Mouse (Mus musculus): Measurements from ENCODE around the gene Plekhh2. TPM values are rescaled to one million over a fixed set of nuclear protein-coding genes. Genes with fewer than 3 reads are reported as not detected.

The Plekhh2 gene
- total and polyA plus RNA-seq, 2 experiments from 2014 or later = 1.2 to 3.1 TPM

GRCm38 (mm10) chr17:84480464-84481355 is 31.0 kb upstream of the Plekhh2 start:
- peak; percentile 76 for TF ChIP-seq CTCF (IDR thresholded peaks at IDR 0.05)
- no peaks in the 10 kb centered on the region for H3K9me3 ChIP-seq (ENCODE audit: low read length)
- no peak overlapping the region for H3K27ac ChIP-seq (ENCODE audit: low read depth, low read length)
- WGBS = 42% methylated on average over 15 of the region's 15 CpGs
- H3K4me1 ChIP-seq (ENCODE audit: insufficient read depth, low read length) = no peaks in the 10 kb centered on the region
- no peaks in the 10 kb centered on the region for H3K27me3 ChIP-seq (ENCODE audit: insufficient read depth, low read length)
- H3K9ac ChIP-seq (replicated peaks; ENCODE audit: low read length, poor library complexity, severe bottlenecking) = no peak overlapping the region
- no peak overlapping the region for H3K4me2 ChIP-seq (ENCODE audit: low read depth, low read length, poor library complexity, severe bottlenecking)
- DNase-seq (ENCODE audit: low spot score) (peak; percentile 70), ATAC-seq (ENCODE audit: low FRiP score) (no peak)
- H3K4me3 ChIP-seq (ENCODE audit: low read depth, low read length) = no peak overlapping the region
- no peaks in the 10 kb centered on the region for H3K36me3 ChIP-seq (ENCODE audit: insufficient read depth, low read length)

DNA sequence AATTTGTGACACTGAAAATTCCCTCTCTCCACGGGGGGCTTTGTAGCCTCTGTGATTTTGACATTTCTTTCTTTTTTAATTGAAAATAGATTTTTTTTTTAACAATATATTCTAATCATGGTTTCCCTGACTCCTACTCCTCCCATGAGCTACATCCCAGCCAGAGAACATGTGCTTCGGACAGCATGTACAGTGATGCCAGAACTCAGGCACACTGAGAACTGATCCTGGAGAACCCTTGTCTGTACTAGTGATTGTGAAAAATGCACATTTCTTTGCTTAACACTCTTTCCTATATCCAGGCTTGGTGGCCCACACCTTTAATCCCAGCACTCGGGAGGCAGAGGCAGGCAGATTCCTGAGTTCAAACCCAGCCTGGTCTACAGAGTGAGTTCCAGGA is 28.9 kb upstream of the Plekhh2 start:
- TF ChIP-seq CTCF (IDR thresholded peaks at IDR 0.05) = no peak
- H3K36me3 ChIP-seq (ENCODE audit: insufficient read depth, low read length) = no peaks in the 10 kb centered on the region
- no peak overlapping the region for H3K9ac ChIP-seq (replicated peaks; ENCODE audit: low read length, poor library complexity, severe bottlenecking)
- H3K27ac ChIP-seq (ENCODE audit: low read depth, low read length) = no peak overlapping the region
- ATAC-seq (ENCODE audit: low FRiP score) = no peak
- no peaks in the 10 kb centered on the region for H3K9me3 ChIP-seq (ENCODE audit: low read length)
- H3K4me1 ChIP-seq (ENCODE audit: insufficient read depth, low read length) = no peaks in the 10 kb centered on the region
- no peak for DNase-seq (ENCODE audit: low spot score)
- H3K27me3 ChIP-seq (ENCODE audit: insufficient read depth, low read length) = no peaks in the 10 kb centered on the region
- H3K4me2 ChIP-seq (ENCODE audit: low read depth, low read length, poor library complexity, severe bottlenecking) = no peak overlapping the region
- no peak overlapping the region for H3K4me3 ChIP-seq (ENCODE audit: low read depth, low read length)
- 91% methylated on average over 3 of the region's 3 CpGs for WGBS

- H3K4me3 ChIP-seq (ENCODE audit: low read depth, low read length) = no peak overlapping the region
- H3K27me3 ChIP-seq (ENCODE audit: insufficient read depth, low read length) = no peaks in the 10 kb centered on the region
- no peak overlapping the region for H3K4me2 ChIP-seq (ENCODE audit: low read depth, low read length, poor library complexity, severe bottlenecking)
- H3K36me3 ChIP-seq (ENCODE audit: insufficient read depth, low read length) = no peaks in the 10 kb centered on the region
- ATAC-seq (ENCODE audit: low FRiP score) (no peak), DNase-seq (ENCODE audit: low spot score) (no peak)
- TF ChIP-seq CTCF (IDR thresholded peaks at IDR 0.05) = no peak
- H3K4me1 ChIP-seq (ENCODE audit: insufficient read depth, low read length) = no peaks in the 10 kb centered on the region
- H3K9ac ChIP-seq (replicated peaks; ENCODE audit: low read length, poor library complexity, severe bottlenecking) = no peak overlapping the region
- no peaks in the 10 kb centered on the region for H3K9me3 ChIP-seq (ENCODE audit: low read length)
- 81% methylated on average over 6 of the region's 6 CpGs for WGBS
- no peak overlapping the region for H3K27ac ChIP-seq (ENCODE audit: low read depth, low read length)
Observed at GRCm38 (mm10) chr17:84483673-84484320, 27.9 kb upstream of the Plekhh2 start.

DNA sequence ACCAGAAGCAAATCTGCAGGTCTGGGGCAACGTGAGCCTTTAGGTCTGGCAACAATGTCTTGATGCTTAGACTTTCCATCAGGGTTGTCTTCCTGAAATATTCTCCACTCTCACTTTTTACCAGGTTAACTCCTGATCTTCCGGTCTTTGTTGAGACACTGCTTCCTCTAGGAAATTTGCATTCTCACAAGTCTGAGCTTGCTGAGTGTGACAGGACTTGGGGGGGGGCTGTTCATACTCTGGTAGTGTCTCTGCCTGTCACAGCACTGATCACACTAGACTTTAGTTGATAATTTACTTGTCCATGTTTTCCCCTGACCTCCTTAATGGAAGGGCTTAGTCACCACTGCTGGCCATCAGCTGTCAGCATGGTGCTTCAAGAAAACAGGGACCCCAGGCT is 24.3 kb upstream of the Plekhh2 start:
- Histone ChIP-seq H3K4me2 (ENCODE audit: low read depth, low read length, poor library complexity, severe bottlenecking) (no peak overlapping the region), H3K27ac (ENCODE audit: low read depth, low read length) (no peak overlapping the region), H3K4me3 (ENCODE audit: low read depth, low read length) (no peak overlapping the region), H3K9ac (replicated peaks; ENCODE audit: low read length, poor library complexity, severe bottlenecking) (no peak overlapping the region), H3K4me1 (ENCODE audit: insufficient read depth, low read length) (no peaks in the 10 kb centered on the region), H3K27me3 (ENCODE audit: insufficient read depth, low read length) (no peaks in the 10 kb centered on the region), H3K36me3 (ENCODE audit: insufficient read depth, low read length) (no peaks in the 10 kb centered on the region), H3K9me3 (ENCODE audit: low read length) (no peaks in the 10 kb centered on the region)
- no peak for TF ChIP-seq CTCF (IDR thresholded peaks at IDR 0.05)
- WGBS = 92% methylated on average over 2 of the region's 2 CpGs
- no peak for DNase-seq (ENCODE audit: low spot score)
- ATAC-seq (ENCODE audit: low FRiP score) = no peak

DNA sequence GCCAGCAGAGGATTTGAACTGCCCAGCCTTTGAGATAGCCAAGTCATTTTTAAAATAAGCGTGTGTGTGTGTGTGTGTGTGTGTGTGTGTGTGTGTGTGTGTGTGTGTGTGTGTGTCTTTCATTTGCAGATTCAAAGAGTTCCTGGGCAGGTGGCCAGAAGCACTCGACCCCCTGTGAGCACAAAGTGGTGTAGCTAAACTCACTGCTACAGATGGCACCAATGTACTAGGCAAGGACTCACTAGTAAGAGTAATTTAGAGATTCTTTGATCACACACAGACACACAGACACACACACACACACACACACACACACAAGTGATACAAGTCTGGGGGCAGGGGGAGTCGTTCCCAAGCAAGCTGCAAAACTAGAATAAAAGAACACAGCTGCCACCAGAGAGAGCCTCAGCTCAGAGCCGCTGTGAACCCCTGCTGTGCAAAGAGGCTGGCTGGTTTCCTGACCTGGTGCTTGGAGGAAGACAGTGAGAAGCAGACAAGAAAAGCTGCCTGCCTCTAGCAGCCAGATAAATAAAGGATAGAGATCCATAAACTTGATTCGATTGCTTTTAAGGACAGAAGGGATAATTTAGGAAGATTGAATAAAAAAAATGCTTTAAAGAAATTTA is 19.3 kb upstream of the Plekhh2 start:
- H3K4me1 ChIP-seq (ENCODE audit: insufficient read depth, low read length) = no peaks in the 10 kb centered on the region
- no peak overlapping the region for H3K4me3 ChIP-seq (ENCODE audit: low read depth, low read length)
- no peak overlapping the region for H3K27ac ChIP-seq (ENCODE audit: low read depth, low read length)
- H3K4me2 ChIP-seq (ENCODE audit: low read depth, low read length, poor library complexity, severe bottlenecking) = no peak overlapping the region
- H3K36me3 ChIP-seq (ENCODE audit: insufficient read depth, low read length) = no peaks in the 10 kb centered on the region
- no peaks in the 10 kb centered on the region for H3K27me3 ChIP-seq (ENCODE audit: insufficient read depth, low read length)
- H3K9me3 ChIP-seq (ENCODE audit: low read length) = no peaks in the 10 kb centered on the region
- ATAC-seq (ENCODE audit: low FRiP score) (no peak), DNase-seq (ENCODE audit: low spot score) (peak; percentile 81)
- no peak overlapping the region for H3K9ac ChIP-seq (replicated peaks; ENCODE audit: low read length, poor library complexity, severe bottlenecking)
- 29% methylated on average over 5 of the region's 5 CpGs for WGBS
- no peak for TF ChIP-seq CTCF (IDR thresholded peaks at IDR 0.05)

DNA sequence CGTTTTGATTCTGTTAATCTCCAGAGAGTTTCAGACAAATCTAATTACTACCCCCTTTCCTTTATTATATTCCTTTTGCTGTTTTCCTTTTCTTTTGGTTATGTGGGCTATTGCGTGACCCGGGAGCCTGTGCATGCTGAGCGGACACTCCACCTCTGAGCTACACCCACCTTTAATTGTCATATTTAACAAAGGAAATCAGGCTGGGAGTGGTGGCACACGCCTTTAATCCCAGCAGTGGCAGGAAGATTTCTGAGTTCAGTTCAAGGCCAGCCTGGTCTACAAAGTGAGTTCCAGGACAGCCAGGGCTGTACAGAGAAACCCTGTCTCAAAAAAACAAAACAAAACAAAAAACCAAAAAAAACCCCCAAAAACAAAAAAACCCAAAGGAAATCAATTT is 14.7 kb upstream of the Plekhh2 start:
- ATAC-seq (ENCODE audit: low FRiP score) (no peak), DNase-seq (ENCODE audit: low spot score) (no peak)
- no peak for TF ChIP-seq CTCF (IDR thresholded peaks at IDR 0.05)
- Histone ChIP-seq H3K4me2 (ENCODE audit: low read depth, low read length, poor library complexity, severe bottlenecking) (no peak overlapping the region), H3K9ac (replicated peaks; ENCODE audit: low read length, poor library complexity, severe bottlenecking) (no peak overlapping the region), H3K9me3 (ENCODE audit: low read length) (no peaks in the 10 kb centered on the region), H3K4me3 (ENCODE audit: low read depth, low read length) (no peak overlapping the region), H3K27me3 (ENCODE audit: insufficient read depth, low read length) (no peaks in the 10 kb centered on the region), H3K27ac (ENCODE audit: low read depth, low read length) (no peak overlapping the region), H3K36me3 (ENCODE audit: insufficient read depth, low read length) (no peaks in the 10 kb centered on the region), H3K4me1 (ENCODE audit: insufficient read depth, low read length) (no peaks in the 10 kb centered on the region)
- 85% methylated on average over 5 of the region's 5 CpGs for WGBS

Measured in midbrain, postnatal 0 days (tissue).